Mouse (Mus musculus): ENCODE data around the gene Rplp2. TPM values are rescaled to one million over a fixed set of nuclear protein-coding genes. Genes with fewer than 3 reads are reported as not detected.
A peak's percentile ranks its signal among the peaks of the same experiment; 100 is the strongest.
"Not testable (repeated sequence)": the region's sequence is repeated elsewhere in the genome, so short reads cannot be mapped to it uniquely, and the experiment has no call there.

Rplp2 gene
- 100 to 1,000 TPM; 719 to 844 (median 773) TPM for total RNA-seq (2022)

DNA sequence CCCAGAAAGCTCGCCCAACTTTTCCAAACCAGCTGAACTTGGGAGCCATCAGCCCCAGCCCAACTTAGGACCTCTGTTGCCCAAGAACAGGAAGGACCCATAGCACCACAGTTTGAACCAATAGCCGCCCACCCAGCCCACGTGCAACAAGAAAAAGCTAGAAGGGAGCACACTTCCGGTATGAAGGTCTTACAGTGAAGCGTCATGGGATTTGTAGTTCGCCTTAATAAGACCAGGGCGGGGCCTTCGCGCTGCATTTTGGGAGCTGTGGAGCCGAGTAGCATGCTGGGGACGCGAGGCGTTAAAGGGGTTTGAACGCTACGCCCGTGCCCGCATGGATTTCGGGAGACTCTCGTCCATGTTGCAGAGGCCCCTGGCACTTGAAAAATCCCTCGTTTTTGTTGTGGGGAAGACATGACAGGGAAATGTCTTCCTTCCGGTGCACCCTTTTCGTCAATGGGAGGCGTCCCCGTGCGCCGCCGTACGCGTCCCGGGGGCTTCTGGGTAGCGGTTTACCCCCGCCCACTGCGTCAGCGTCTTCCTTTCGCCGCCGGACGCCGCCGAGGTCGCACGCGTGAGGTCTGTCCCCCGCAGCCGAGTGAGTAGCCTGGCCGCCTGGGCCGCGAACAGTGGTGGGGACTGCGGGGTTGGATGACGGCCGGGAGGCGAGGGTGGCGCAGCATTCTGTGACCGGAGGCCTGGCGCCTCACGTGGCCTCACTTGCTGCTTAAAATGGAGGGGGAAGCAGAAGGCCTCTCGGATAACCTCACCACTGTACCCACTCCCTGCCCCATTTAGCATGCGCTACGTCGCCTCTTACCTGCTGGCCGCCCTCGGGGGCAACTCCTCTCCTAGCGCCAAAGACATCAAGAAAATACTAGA, at the start of gene Rplp2:
TSS of gene Rplp2 (plus strand) at position 261 of the 882 bp plus-strand sequence.
- peak; percentile 88 to 90 for DNase-seq (ENCODE audit: low spot score in 2 of 2)

DNA sequence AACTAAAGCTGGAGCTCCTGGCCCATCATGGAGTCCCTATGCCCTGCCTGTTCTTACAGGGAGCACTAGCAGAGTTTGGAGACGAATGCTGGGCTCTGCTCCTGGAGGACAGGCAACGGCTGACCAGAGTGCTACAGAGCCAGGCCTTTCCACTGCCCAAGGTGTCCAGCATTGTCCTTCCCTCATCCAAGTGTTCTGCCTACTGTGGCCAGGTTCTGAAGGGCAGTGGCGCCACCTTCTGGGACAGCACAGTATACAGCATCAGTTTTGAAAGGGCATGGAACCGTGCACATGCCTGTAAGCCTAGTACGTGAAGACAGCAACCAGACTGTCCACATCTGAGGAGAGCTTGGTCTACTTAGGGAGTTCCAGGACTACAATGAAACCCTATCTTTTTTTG, 43.9 kb upstream of the Rplp2 start:
- DNase-seq (ENCODE audit: low spot score in 2 of 2) = no peak

DNA sequence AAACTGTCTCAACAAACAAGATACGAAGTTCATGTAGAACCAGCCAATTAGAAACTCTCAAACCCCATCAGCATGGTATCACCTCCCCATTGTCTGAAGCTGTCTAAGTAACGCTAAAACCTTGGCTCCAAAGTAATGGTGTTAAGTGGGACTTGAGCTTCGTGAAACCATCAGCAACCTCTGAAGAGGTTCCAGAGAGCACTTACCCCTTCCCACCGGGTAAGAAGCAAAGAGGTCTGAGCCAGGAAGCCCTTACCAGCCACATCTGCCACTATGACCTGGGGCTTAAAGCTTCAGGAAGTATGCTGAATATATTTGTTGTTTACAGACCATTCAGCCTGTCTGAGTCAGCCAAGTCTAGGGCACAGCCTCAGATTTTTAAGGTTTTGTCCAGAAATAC, 41.7 kb upstream of the Rplp2 start:
- no peak for DNase-seq (ENCODE audit: low spot score in 2 of 2)

DNA sequence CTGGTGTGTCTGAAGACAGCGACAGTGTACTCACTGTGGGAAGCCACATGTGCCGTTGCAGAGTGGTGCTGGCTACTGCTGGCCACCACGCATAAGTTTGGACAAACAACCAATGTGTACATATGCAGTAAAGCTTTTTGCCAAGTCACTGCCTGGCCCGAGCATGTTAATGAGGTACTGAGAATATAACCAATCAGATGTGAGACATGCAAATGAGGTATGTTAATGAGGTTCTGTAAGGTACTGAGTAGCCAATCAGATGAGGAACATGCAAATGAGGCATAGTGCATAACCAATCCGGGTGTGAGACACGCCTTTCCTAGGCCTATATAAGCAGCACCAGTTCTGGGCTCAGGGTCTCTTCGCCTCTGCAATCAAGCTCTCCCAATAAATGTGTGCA, 39.5 kb upstream of the Rplp2 start:
- DNase-seq (ENCODE audit: low spot score in 2 of 2) = not testable (repeated sequence)

DNA sequence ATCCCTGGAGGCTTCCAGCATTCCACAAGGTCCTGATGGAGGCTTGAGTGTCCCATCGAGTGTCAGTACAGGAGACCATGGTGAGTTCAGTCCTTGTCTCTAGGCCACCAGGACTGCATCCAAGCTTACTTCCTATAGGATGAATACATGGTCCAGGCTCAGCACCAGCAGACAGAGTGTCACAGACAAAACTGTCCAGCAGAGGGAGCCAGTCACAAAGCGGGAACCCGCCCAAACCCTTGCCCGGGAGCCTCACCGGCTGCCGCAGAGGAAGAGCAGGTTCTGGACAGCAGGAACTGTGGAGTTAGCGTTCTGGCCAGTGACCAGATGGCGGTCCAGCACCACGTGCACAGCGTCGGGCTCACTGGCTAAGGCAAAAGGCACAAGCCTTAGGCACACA, 38.3 kb upstream of the Rplp2 start:
- DNase-seq (ENCODE audit: low spot score in 2 of 2) = peak; percentile 67 to 74

DNA sequence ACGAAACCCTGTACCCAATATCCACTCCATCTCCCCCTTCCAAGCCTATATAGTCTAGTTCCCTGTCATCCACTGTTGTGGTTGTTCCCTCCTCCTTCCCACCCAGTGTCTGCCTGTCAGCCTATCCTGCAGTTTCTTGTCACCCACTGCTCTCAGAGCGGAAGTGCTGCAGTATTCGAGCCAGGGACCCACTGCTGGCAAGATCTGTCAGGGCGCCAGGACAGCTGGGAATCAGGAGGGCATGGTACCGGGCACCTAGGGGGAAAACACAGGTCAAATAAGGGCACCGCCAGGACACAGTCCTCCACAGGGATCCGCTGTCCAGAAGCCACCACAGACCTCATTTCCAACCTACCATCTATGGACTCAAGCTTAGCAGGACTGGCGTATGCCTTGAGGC, 36.5 kb upstream of the Rplp2 start:
- no peak for DNase-seq (ENCODE audit: low spot score in 2 of 2)

DNA sequence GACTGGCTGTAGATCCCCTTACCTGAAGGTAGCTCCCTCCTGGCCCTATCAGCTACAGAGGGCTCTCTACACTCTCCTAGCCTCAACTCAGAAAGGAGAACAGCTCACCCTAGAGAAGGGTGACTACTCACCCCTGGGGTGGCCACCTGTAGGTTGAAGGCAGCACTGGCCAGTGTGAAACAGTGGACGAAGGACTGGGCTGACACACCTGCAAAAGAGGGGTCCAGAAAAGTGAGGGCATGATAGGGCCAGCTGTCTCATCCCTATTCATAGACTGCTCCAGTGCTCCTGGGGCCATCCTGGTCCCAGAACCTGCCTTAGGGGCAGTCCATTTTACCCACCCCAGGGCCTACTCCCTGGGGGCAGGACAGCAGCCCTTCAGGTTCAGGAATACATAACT, 35.5 kb upstream of the Rplp2 start:
- no peak for DNase-seq (ENCODE audit: low spot score in 2 of 2)

DNA sequence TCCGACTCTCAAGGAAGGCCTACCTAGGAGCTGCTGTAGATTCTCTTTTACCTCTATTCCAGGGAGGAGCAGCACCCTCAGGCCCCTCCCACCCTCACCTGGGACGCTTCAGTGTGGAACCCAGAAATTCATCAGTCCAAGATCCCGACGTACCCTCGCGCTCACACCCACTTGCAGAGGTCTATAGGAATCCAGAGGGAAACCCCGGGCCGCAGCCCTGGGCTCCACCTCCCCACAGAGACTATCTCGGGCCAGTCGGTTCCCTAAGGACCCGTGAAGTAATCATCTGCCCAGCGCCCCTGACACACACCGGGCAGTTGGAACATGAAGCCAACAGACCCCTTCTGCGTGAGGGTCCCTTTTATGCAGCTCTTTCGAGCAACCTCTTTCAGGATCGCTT, 33.8 kb upstream of the Rplp2 start:
- DNase-seq (ENCODE audit: low spot score in 2 of 2) = no peak

DNA sequence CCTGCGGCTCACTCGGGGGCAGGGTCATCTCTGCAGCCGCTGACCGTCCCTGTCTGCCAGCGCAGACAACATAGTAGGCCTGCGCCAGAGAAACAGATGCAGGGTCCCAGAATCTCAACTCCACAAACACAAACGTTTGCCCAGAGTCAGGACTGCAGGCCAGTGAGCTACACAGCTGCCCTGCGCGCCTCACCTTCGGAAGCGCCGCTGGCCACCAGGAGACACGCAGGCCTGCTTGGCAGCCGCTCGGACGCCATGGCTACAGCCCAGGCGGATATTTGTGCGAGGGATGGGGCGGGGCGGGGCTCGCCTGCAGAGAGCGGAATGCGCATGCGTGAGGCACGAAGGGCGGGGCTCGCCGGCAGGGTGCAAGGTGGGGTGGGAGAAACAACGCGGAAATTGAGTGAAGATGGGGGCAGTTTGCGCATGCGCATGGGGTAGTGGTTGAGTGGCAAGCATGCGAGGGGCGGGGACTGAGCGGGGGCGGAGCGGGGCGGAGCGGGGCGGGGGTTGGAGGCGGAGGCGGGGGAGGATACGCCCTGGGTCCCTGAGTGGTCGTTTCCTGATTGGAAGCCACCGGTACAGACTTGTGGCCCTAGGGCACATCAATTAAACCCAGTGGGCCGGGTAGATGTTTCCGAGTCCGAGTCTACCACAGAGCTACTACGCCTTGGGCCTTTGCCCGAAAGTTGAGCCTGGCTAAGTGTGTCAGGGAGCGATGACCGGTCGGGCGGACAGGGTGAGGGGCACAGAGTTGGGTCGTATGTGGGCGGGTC, 33.2 kb upstream of the Rplp2 start, which contains the start of gene Gatd1:
TSS of gene Gatd1 (minus strand) at position 328 of the 776 bp plus-strand sequence.
- DNase-seq (ENCODE audit: low spot score in 2 of 2) = peak; percentile 95 to 99

DNA sequence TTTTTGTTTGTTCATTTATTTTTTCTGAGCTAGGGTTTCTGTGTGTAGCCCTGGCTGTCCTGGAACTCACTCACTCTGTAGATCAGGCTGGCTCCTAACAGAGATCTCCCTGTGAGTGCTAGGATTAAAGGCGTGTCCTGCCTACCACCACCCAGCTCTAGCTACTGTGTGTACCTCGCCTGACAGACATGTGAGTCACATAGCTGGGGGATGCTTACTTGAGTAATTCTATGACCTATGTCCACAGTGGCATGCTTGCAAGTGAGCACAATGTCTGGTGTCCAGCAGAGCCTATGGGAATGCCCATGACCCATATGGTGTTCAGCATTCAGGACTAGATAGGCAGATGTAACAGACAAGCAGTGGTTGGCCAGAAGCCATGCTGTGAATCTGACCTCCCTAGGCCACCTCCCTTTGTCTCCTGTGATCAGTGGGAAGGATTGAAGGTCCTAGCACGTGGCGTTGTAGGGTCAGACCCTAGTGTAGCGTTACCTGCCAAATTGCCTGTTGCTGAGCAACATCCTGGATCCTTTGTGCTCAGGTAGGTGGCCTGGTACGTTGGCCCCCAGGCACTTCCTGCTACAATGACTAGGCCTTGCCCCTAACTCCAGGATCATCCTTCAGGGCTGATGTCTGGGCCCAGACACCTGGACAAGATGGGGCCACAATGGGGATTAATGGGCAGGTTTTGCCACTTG, 30.9 kb upstream of the Rplp2 start:
- no peak for DNase-seq (ENCODE audit: low spot score in 2 of 2)

DNA sequence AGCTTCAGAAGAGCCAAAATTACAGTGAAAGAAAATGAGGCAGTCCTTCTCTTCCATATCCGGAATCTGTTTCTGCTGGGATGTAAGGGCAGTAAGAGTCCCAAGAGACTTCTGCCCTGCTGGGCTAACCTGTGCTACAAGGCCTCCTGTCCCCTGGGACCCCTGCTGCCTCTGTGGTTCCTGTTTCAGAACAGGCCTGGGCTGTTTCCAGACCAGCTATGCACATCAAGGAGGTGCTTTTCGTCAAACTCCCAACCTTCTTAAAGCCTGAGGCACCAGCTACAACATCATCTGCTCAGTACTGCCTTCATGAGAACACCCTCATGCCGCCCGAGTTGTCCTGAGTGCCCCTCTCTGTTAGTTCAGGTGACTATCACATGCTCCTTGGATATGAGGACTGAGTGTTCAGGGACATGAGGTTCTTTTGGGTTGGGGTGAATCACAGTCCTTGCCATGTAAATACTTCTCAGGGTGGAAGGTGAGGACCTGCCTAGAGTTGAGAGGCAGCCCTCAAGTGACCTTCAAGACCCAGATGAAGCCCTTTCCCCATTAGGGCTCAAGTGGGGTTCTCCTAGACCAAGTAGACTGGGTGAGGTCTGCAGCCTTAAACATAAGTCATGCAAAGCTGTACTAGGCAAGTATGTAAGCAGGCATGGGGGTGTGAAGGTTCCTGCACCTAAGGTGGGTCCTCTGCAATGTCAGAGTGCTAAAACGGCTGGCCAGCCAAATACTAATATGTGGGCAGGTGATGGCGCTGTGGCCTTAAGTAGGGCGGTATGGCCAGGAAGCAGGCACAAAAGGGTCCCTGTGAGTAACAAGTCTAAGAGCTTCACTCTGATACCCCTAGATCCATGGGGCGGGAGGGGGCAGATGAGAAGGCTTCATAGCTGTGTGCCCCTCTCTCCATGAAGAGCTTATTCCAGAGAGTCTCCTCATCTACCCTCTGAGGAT, 29.2 kb upstream of the Rplp2 start:
- DNase-seq (ENCODE audit: low spot score in 2 of 2) = no peak

DNA sequence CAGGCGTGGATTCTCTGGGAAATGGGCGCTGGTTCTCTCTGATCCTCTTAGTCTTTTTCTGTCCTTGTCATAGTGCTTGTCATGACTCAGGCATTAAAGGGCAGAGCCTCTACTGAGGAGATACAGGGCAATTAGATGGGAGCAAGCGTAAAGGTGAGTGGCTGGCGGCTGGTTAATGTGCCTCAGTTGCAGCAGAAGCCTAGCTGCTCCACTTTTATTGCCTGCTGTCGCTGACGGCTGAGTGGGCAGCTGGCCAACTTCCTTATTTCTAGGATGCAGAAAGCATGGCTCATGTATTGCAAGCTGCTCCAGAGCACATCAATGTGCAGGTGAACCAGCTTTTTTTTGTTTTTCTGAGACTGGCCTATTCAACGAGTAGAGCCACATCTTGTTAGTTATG, 28.2 kb upstream of the Rplp2 start:
- no peak for DNase-seq (ENCODE audit: low spot score in 2 of 2)

DNA sequence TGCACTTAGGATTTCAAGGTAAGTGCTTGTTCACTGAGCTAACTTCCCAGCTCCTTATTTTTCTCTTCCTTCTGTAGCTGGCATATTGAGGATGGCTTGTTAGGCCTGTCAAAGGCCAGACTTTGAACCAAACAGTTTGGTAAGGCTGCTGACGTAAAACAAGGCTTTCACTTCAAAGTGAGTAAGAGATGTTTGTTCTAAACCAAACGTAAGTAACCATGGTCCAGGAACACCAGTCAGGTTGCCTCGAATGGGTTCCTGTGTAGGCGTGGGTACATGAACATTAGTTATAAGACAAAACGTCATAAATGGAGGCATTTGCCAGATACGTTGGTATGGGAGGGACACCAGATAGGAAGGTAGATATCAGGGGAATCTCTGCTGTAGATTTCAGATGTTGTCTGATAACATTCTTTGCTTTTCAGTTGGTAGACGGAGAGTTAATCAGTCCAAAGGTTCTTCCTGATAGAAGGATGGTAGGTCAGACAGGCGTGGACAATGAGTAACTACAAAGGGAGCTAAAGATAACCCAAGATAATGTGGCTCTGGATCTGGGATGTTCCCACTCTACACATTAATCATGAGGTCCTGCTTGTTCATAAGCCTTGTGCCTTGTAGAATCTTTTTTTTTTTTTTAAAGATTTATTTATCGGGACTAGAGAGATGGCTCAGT, 27.0 kb upstream of the Rplp2 start:
- no peak for DNase-seq (ENCODE audit: low spot score in 2 of 2)

DNA sequence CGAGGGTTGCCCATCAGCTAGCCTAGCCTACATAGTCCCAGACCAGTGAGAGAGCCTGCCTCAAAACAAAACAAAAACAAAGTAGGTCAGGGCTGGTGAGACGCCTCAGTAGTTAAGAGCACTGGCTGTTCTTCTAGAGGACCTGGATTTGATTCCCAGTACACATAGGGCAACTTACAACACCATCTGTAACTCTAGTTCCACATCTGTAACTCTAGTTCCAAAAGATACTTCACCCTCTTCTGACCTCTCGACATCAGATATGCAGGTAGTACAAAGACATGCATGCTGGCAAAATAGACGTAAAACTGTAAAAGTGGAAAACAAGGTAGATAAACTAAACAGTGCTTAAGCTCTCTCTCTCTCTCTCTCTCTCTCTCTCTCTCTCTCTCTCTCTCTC, 23.4 kb upstream of the Rplp2 start:
- DNase-seq (ENCODE audit: low spot score in 2 of 2) = no peak

DNA sequence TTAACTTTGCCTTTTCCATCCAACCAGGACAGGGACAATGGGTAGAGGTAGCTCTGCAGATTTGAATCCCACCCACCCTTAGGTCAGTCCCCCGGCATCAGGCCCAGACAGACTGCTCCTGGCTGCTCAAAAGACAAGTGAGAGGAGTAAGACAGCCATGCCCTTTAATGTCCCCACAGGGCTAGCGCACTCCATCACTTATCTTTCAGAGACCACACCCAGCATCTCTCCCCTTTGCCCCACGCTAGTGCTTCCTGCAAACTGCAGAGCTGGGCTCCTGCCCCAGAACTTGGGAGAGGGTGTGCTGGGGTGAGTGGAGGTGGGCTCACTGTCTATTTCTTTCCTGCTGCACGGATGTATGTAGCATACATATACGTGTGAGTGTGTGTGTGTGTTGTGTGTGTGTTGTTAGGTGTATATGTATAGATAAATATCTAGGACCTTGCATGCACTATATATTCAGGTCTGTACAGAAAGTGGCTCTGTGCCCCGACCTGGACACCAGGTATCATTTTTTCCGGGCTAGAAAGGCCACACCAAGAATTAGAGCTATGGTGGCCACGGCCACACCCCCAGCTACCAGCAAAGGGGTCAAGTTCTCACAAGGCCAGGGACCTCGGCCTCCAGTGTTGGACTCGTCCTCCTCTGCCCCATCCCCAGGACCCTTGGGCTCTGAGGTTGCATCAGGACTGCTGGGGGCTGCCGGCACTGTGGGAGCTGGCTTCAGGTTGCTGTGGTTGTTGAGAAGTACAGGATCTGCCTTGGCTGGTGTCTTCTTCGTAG, 20.0 kb upstream of the Rplp2 start:
- no peak for DNase-seq (ENCODE audit: low spot score in 2 of 2)

DNA sequence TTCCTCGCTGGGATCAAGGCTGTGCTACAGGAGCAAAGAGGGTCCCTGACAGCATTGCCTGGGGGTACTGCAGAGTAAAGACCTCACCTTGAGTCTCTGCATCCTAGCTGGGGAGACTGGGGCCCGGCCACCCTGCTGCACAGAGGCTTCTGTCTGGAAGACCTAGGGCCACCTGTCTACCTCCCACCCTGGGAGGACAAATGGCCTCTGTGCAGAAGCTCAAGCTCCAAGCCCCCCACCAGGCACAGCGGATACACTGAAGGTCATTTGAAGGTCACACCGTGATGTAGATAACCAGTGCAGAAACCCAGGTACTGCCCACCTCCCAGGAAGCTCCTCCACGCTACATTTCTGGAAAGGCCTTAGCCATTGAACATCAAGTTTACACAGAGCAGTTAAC, 18.5 kb upstream of the Rplp2 start:
- DNase-seq (ENCODE audit: low spot score in 2 of 2) = no peak

DNA sequence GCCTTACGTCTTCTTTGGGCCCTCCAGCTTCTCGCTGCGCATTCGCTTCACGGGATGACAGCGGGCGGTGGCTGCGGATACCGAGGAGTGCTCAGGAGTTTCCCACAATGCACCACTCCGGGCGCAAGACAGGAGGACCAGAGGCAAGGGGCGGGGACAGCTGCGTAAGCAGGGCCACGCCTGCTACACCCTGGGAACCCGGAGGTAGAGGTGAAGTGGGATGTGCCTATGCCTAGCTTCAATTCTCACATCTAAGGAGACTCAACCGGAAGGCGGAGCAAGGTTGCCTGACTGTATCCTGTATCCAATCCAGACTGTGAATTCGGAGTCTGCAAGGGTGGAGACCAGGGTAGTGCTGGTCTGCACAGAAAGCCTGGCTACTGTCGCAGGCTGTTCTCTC, 17.9 kb upstream of the Rplp2 start, which contains the start of gene Cend1:
TSS of gene Cend1 (minus strand) at position 182 of the 400 bp plus-strand sequence.
- no peak for DNase-seq (ENCODE audit: low spot score in 2 of 2)

DNA sequence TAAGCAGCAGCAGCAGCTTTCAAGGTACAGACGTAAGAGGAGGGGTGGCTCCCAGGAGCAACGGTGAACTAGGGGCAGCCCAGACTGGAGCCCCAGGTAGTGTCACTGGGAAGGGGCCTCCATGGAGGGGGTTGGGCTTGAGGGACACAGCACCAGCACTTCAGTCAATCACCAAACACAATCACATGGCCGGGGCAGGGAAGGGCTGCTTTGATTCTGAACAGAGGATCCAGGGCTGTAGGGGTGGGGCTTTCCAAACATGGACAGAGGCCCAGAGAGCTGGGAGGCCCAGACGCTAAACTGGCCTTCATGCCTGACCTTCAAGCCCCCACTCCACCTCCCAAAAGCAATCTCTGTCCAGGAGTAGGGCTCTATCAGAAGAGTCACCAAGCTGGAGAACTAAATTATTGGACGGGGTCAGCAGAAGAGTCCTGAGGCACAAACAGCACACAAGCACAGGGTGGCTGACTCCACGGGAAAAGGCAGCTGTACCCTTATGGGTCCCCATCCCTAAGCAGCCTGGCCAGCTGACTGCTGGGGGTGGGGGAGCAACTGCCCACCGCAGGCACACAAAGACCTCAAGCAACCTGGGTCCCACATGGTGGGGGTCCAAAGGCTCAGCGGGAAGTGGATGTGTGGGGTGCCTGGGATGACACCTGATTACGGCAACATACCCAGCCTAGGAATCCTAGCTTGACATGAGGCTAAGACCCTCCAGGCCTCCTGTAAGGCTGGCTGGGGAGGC, 17.2 kb upstream of the Rplp2 start:
- DNase-seq (ENCODE audit: low spot score in 2 of 2) = no peak

All from gastrocnemius, adult 8-10 months (tissue).